Mouse (Mus musculus): ENCODE data around the gene Gm3755. TPM values are rescaled to one million over a fixed set of nuclear protein-coding genes. Genes with fewer than 3 reads are reported as not detected.
"Not testable (repeated sequence)": the region's sequence is repeated elsewhere in the genome, so short reads cannot be mapped to it uniquely, and the experiment has no call there.

The Gm3755 gene
- polyA plus RNA-seq (2012; rRNA removed) = not detected in 2 replicates

- H3K36me3 ChIP-seq (ENCODE audit: control insufficient read depth, insufficient read depth, low read length); H3K4me1 ChIP-seq (ENCODE audit: control insufficient read depth, insufficient read depth, insufficient read length, low read length): not testable (repeated sequence)
- WGBS = no CpG with 5 or more reads among the region's 2 CpGs
Measured at GRCm38 (mm10) chr14:7450817-7451216, at the start of gene Gm3755. Gm3755 (minus strand) TSS chr14:7450917.

GRCm38 (mm10) chr14:7488731-7489130, 38.0 kb upstream of the Gm3755 start:
- WGBS = under 1% methylated on average over 18 of the region's 18 CpGs
- H3K4me3 ChIP-seq (ENCODE audit: low read depth, low read length); H3K27ac ChIP-seq (ENCODE audit: insufficient read depth, low read depth, low read length); H3K36me3 ChIP-seq (ENCODE audit: control insufficient read depth, insufficient read depth, low read length); H3K27me3 ChIP-seq (ENCODE audit: control insufficient read depth, insufficient read depth, low read length); H3K4me1 ChIP-seq (ENCODE audit: control insufficient read depth, insufficient read depth, insufficient read length, low read length): not testable (repeated sequence)

More at GRCm38 (mm10) chr14:7450817-7451216, at the start of gene Gm3755:
- not testable (repeated sequence) for H3K27me3 ChIP-seq (ENCODE audit: control insufficient read depth, insufficient read depth, low read length); H3K4me3 ChIP-seq (ENCODE audit: low read depth, low read length); H3K27ac ChIP-seq (ENCODE audit: insufficient read depth, low read depth, low read length)

- H3K36me3 ChIP-seq (ENCODE audit: control insufficient read depth, insufficient read depth, low read length); H3K4me1 ChIP-seq (ENCODE audit: control insufficient read depth, insufficient read depth, insufficient read length, low read length); H3K4me3 ChIP-seq (ENCODE audit: low read depth, low read length); H3K27ac ChIP-seq (ENCODE audit: insufficient read depth, low read depth, low read length); H3K27me3 ChIP-seq (ENCODE audit: control insufficient read depth, insufficient read depth, low read length): not testable (repeated sequence)
- WGBS = 33% methylated on average over 1 of the region's 3 CpGs
Measured at GRCm38 (mm10) chr14:7483662-7484061, 32.9 kb upstream of the Gm3755 start, which contains the start of gene Gm3752. Gm3752 (minus strand) TSS chr14:7483762.

- H3K4me1 ChIP-seq (ENCODE audit: control insufficient read depth, insufficient read depth, insufficient read length, low read length); H3K4me3 ChIP-seq (ENCODE audit: low read depth, low read length): not testable (repeated sequence)
- WGBS = 75% methylated on average over 2 of the region's 2 CpGs
Measured at GRCm38 (mm10) chr14:7422496-7422895, 28.2 kb downstream of the Gm3755 start.

More at GRCm38 (mm10) chr14:7422496-7422895, 28.2 kb downstream of the Gm3755 start:
- not testable (repeated sequence) for H3K27me3 ChIP-seq (ENCODE audit: control insufficient read depth, insufficient read depth, low read length); H3K27ac ChIP-seq (ENCODE audit: insufficient read depth, low read depth, low read length); H3K36me3 ChIP-seq (ENCODE audit: control insufficient read depth, insufficient read depth, low read length)

Other genes with a start within 250 kb of the Gm3755 start
- not detected in 2 replicates for gene Gm3727, start 186.2 kb downstream of the Gm3755 start, polyA plus RNA-seq (2012; rRNA removed)
- gene Gm3739, start 135.9 kb downstream of the Gm3755 start, polyA plus RNA-seq (2012; rRNA removed) = not detected in 2 replicates
- not detected in 2 replicates for gene Gm5797, start 118.5 kb downstream of the Gm3755 start, polyA plus RNA-seq (2012; rRNA removed)
- gene Gm8374, start 85.8 kb downstream of the Gm3755 start, polyA plus RNA-seq (2012; rRNA removed) = not detected in 2 replicates
- not detected in 2 replicates for gene Gm3752, start 32.8 kb upstream of the Gm3755 start, polyA plus RNA-seq (2012; rRNA removed)
- not detected in 2 replicates for gene Gm3558, start 117.6 kb upstream of the Gm3755 start, polyA plus RNA-seq (2012; rRNA removed)
- not detected in 2 replicates for gene Gm10338, start 144.7 kb upstream of the Gm3755 start, polyA plus RNA-seq (2012; rRNA removed)
- gene Gm10128, start 193.1 kb upstream of the Gm3755 start, polyA plus RNA-seq (2012; rRNA removed) = not detected in 2 replicates